Mouse (Mus musculus) cerebellum, adult 2 months (tissue): ENCODE data around the gene Pknox2.

Experiments used
- CTCF ChIP-seq: fragments of 200-500 bp; IDR thresholded peaks from 2 replicates; pipeline ENCODE4 v1.5.1; 2011; ENCODE audit warnings: low read depth, mild to moderate bottlenecking, control low read depth, low read length, moderate library complexity, borderline replicate concordance; ENCODE audit not compliant: insufficient read depth
- POLR2A ChIP-seq: fragments of 200-500 bp; IDR thresholded peaks from 2 replicates; pipeline ENCODE4 v1.6.1; 2011; ENCODE audit warnings: low read length, control low read depth, borderline replicate concordance; ENCODE audit not compliant: insufficient read depth

GRCm38 (mm10) chr9:37051669-37052068, 95.5 kb downstream of the Pknox2 start:
- TF ChIP-seq POLR2A (no peak), CTCF (no peak)
